Mouse (Mus musculus): ENCODE data around the gene Tcf25. TPM values are rescaled to one million over a fixed set of nuclear protein-coding genes. Genes with fewer than 3 reads are reported as not detected.
"Not testable (repeated sequence)": the region's sequence is repeated elsewhere in the genome, so short reads cannot be mapped to it uniquely, and the experiment has no call there.

Gene Tcf25
- polyA plus RNA-seq, 1 experiment from 2014 or later = 181 TPM

DNA sequence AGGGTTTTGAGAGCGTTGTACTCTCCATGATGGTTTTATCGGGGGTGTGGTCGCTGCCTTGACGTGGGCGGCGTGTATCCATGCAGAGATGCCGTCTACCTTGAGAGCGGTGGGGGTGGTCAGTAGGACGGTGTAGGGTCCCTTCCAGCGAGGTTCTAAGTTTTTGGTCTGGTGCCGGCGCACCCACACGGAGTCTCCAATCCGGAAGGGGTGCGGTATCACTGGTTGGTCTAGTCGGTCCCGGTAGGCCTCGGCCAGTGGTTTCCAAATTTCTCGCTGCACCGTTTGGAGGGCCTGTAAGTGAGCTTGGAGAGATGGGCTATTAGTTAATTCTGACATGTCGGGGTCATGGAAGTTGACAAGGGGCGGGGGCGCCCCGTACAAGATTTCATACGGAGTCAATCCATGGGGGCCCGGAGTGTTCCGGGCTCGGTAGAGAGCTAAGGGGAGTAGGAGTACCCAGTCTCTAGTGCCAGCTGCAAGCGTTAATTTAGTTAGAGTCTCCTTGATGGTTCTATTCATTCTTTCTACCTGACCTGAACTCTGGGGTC, 54.9 kb downstream of the Tcf25 start:
- Histone ChIP-seq H3K9me3 (replicated peaks; ENCODE audit: control insufficient read depth, low read length) (peaks cover 36% of the 10 kb centered on the region), H3K36me3 (ENCODE audit: control insufficient read depth, insufficient read depth, low read length) (0 out of 2 replicates have a peak, but pooled peaks cover 3% of the 10 kb centered on the region), H3K27ac (ENCODE audit: low read depth, low read length) (no peak overlapping the region), H3K4me3 (ENCODE audit: low read depth, low read length) (no peak overlapping the region), H3K4me2 (ENCODE audit: low read length) (no peak overlapping the region), H3K27me3 (replicated peaks; ENCODE audit: control insufficient read depth, insufficient read depth, low read length) (no peaks in the 10 kb centered on the region), H3K9ac (ENCODE audit: low read length) (no peak overlapping the region), H3K4me1 (ENCODE audit: control insufficient read depth, insufficient read depth, low read length) (no peaks in the 10 kb centered on the region)
- DNase-seq (ENCODE audit: low spot score) (no peak), ATAC-seq (no peak)
- 97% methylated on average over 29 of the region's 29 CpGs for WGBS

DNA sequence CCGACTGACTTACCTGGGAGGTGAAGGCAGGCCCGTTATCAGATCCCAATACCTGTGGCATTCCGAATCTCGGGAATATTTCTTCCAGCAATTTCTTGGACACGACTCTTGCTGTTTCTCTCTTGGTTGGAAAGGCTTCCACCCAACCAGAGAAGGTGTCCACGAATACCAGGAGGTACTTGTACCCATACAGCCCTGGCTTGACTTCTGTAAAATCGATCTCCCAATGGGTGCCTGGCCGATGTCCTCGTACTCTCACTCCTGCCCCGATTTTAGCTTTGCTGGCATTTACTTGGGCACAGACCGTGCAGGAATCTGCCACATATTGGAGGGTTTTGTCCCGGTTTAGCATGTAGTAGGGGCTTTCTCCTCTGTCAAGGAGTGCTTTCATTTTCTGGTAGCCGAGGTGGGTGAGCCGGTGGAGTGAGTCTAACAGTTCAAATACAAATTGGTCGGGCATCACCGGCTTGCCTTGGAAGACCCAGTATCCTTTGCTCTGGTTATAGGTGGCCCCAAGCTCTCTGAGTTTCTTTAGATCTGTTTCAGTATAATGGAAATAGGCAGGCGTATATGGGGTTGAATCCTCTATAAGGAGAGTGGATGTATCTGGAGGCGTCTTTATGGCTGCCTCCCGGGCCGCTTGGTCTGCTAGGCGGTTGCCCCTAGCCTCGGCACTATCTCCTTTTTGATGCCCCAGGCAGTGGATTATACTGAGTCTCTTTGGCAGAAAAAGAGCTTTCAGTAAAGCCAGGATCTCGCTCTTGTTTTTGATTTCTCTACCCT, 55.6 kb downstream of the Tcf25 start:
- Histone ChIP-seq H3K27me3 (replicated peaks; ENCODE audit: control insufficient read depth, insufficient read depth, low read length) (no peaks in the 10 kb centered on the region), H3K4me3 (ENCODE audit: low read depth, low read length) (no peak overlapping the region), H3K9me3 (replicated peaks; ENCODE audit: control insufficient read depth, low read length) (peaks cover 36% of the 10 kb centered on the region), H3K9ac (ENCODE audit: low read length) (no peak overlapping the region), H3K36me3 (ENCODE audit: control insufficient read depth, insufficient read depth, low read length) (no peaks in the 10 kb centered on the region), H3K4me2 (ENCODE audit: low read length) (no peak overlapping the region), H3K27ac (ENCODE audit: low read depth, low read length) (no peak overlapping the region), H3K4me1 (ENCODE audit: control insufficient read depth, insufficient read depth, low read length) (no peaks in the 10 kb centered on the region)
- DNase-seq (ENCODE audit: low spot score) (no peak), ATAC-seq (no peak)
- 95% methylated on average over 23 of the region's 23 CpGs for WGBS

DNA sequence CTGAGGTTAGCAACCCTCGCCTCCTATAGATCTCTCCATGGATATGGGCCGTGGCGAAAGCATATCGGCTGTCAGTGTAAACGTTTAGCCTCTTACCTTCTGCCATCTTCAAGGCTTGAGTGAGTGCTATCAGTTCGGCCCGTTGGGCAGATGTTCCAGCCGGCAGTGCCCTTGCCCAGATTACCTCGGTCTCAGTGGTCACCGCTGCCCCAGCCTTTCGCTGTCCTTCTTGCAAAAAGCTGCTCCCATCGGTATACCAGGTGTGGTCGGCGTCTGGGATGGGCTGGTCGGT, 56.1 kb downstream of the Tcf25 start:
- H3K4me1 ChIP-seq (ENCODE audit: control insufficient read depth, insufficient read depth, low read length); H3K27me3 ChIP-seq (replicated peaks; ENCODE audit: control insufficient read depth, insufficient read depth, low read length); H3K9ac ChIP-seq (ENCODE audit: low read length); DNase-seq (ENCODE audit: low spot score); H3K4me2 ChIP-seq (ENCODE audit: low read length); H3K27ac ChIP-seq (ENCODE audit: low read depth, low read length); H3K36me3 ChIP-seq (ENCODE audit: control insufficient read depth, insufficient read depth, low read length); ATAC-seq; H3K4me3 ChIP-seq (ENCODE audit: low read depth, low read length): not testable (repeated sequence)
- peaks cover 39% of the 10 kb centered on the region for H3K9me3 ChIP-seq (replicated peaks; ENCODE audit: control insufficient read depth, low read length)
- WGBS = 97% methylated on average over 15 of the region's 15 CpGs

DNA sequence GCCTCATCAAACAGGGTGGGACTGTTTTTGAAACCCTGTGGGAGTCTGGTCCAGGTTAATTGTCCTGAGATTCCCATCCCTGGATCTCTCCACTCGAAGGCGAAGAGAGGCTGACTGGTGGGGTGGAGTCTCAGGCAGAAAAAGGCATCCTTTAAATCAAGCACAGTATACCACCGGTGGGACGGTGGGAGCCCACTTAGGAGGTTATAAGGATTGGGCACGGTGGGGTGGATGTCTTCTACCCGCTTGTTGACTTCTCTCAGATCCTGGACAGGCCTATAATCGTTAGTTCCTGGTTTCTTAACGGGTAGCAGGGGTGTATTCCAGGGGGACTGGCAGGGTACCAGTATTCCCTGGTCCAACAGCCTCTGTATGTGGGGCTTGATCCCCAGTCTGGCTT, 57.4 kb downstream of the Tcf25 start:
- ATAC-seq; H3K9ac ChIP-seq (ENCODE audit: low read length); H3K27ac ChIP-seq (ENCODE audit: low read depth, low read length); H3K4me3 ChIP-seq (ENCODE audit: low read depth, low read length); DNase-seq (ENCODE audit: low spot score); H3K36me3 ChIP-seq (ENCODE audit: control insufficient read depth, insufficient read depth, low read length); H3K4me2 ChIP-seq (ENCODE audit: low read length); H3K27me3 ChIP-seq (replicated peaks; ENCODE audit: control insufficient read depth, insufficient read depth, low read length); H3K4me1 ChIP-seq (ENCODE audit: control insufficient read depth, insufficient read depth, low read length): not testable (repeated sequence)
- WGBS = 89% methylated on average over 8 of the region's 8 CpGs
- H3K9me3 ChIP-seq (replicated peaks; ENCODE audit: control insufficient read depth, low read length) = peaks cover 39% of the 10 kb centered on the region

DNA sequence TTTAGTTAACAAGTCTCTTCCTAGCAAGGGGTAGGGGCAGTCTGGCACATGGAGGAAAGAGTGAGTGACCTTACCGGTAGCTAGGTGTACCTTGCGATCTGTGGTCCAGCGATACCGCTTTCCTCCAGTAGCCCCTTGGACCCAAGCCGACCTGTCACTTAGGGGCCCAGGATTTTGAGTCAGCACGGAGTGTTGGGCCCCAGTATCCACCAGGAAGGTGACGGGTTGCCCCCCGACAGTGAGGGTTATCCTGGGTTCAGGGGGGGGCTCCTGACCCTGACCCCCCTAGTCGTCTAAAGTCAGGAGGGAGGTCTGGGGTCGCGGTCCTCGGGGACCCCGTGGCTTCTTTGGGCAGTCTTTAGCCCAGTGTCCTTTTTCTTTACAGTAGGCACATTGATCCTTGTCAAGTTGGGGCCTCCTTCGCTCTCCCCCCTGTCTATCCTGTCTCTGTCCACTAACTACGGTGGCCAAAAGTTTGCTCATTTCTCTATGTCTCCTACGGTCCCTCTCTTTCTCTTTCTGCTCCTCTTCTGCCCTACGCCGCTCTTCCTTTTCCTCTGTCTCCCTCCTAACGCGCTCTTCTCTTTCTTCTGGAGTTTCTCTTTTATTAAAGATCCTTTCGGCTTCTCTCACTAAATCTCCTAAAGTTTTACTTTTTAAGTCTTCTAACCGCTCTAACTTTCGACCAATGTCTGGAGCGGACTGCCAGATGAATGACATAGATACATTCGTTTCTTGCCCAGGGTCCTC, 58.2 kb downstream of the Tcf25 start:
- Histone ChIP-seq H3K36me3 (ENCODE audit: control insufficient read depth, insufficient read depth, low read length) (no peaks in the 10 kb centered on the region), H3K4me2 (ENCODE audit: low read length) (no peak overlapping the region), H3K27ac (ENCODE audit: low read depth, low read length) (no peak overlapping the region), H3K9ac (ENCODE audit: low read length) (no peak overlapping the region), H3K9me3 (replicated peaks; ENCODE audit: control insufficient read depth, low read length) (peaks cover 33% of the 10 kb centered on the region), H3K4me1 (ENCODE audit: control insufficient read depth, insufficient read depth, low read length) (no peaks in the 10 kb centered on the region), H3K27me3 (replicated peaks; ENCODE audit: control insufficient read depth, insufficient read depth, low read length) (no peaks in the 10 kb centered on the region), H3K4me3 (ENCODE audit: low read depth, low read length) (no peak overlapping the region)
- DNase-seq (ENCODE audit: low spot score) (no peak), ATAC-seq (no peak)
- 96% methylated on average over 25 of the region's 25 CpGs for WGBS

DNA sequence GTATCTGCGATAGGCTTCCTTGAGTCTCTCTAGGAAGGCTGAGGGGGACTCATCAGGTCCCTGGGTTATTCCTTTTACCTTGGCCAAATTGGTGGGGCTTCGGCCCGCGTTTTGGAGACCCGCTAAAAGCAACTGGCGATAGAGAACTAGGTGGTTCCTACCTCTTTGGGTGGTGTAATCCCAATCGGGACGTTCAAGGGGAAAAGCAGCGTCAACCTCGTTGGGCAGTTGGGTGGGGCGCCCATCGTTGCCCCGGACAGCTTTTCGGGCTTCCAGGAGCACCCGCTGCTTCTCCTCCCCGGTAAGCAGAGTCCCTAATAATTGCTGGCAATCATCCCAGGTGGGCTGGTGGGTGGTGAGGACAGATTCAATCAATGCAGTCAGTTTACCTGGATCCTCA, 58.8 kb downstream of the Tcf25 start:
- Histone ChIP-seq H3K4me2 (ENCODE audit: low read length) (no peak overlapping the region), H3K9me3 (replicated peaks; ENCODE audit: control insufficient read depth, low read length) (peaks cover 28% of the 10 kb centered on the region), H3K4me3 (ENCODE audit: low read depth, low read length) (no peak overlapping the region), H3K4me1 (ENCODE audit: control insufficient read depth, insufficient read depth, low read length) (no peaks in the 10 kb centered on the region), H3K9ac (ENCODE audit: low read length) (no peak overlapping the region), H3K27ac (ENCODE audit: low read depth, low read length) (no peak overlapping the region), H3K27me3 (replicated peaks; ENCODE audit: control insufficient read depth, insufficient read depth, low read length) (no peaks in the 10 kb centered on the region), H3K36me3 (ENCODE audit: control insufficient read depth, insufficient read depth, low read length) (no peaks in the 10 kb centered on the region)
- ATAC-seq = no peak
- DNase-seq (ENCODE audit: low spot score) = no peak
- WGBS = 94% methylated on average over 16 of the region's 16 CpGs

DNA sequence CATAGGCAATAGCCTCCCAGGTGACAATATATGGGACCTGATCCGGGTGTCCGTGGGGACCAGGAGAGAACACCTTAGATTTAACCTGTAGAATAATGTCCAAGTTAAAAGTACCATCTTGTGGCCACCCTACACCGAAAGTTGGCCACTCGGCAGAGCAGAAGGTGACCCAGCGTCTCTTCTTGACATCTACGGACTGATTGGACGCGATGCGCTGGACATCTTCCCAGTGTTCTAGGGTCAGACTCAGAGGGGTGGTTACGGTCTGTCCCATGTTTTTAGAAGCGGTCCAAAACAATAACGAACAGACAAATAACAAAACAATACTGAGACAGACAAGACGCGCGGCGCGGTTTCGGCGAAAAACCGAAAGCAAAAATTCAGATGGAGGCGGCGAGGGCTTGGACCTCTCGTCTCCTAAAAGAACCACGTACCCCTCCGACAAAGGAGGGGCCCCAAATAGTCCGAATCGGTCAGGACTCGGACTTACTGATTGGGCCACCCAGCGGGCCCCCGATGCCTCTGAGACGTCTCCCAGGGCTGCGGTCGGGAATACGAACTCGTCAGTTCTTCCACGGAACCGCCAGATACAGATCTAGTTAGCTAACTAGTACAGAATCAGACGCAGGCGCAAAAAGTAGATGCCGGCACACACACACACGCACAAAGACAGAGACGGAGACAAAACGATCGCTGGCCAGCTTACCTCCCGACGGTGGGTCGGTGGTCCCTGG, 59.9 kb downstream of the Tcf25 start:
- H3K9me3 ChIP-seq (replicated peaks; ENCODE audit: control insufficient read depth, low read length) = peaks cover 19% of the 10 kb centered on the region
- H3K4me1 ChIP-seq (ENCODE audit: control insufficient read depth, insufficient read depth, low read length); H3K27ac ChIP-seq (ENCODE audit: low read depth, low read length); H3K27me3 ChIP-seq (replicated peaks; ENCODE audit: control insufficient read depth, insufficient read depth, low read length); DNase-seq (ENCODE audit: low spot score); H3K4me3 ChIP-seq (ENCODE audit: low read depth, low read length); H3K4me2 ChIP-seq (ENCODE audit: low read length); ATAC-seq; H3K9ac ChIP-seq (ENCODE audit: low read length); H3K36me3 ChIP-seq (ENCODE audit: control insufficient read depth, insufficient read depth, low read length): not testable (repeated sequence)
- WGBS = 98% methylated on average over 44 of the region's 47 CpGs

DNA sequence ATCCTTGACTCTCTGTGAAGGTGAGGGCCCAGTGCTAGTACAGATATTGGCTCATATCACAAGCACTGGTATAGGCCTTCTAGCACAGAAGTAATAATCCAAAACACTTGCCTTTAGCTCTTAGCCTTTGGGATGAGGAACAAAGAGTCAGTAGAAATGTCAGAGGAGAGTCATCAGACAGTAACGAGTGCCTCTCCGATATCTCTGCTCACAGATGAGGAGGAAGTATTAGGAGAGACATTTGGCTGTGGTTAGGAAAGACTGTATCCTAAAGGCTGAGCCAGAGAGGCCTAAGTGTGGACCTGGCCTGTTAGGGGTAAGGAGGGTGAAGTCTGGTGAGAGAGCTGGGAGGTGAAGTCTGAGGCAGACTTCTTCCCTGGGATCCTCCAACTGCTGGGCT, 68.2 kb downstream of the Tcf25 start:
- Histone ChIP-seq H3K9ac (ENCODE audit: low read length) (no peak overlapping the region), H3K4me2 (ENCODE audit: low read length) (no peak overlapping the region), H3K9me3 (replicated peaks; ENCODE audit: control insufficient read depth, low read length) (no peaks in the 10 kb centered on the region), H3K4me1 (ENCODE audit: control insufficient read depth, insufficient read depth, low read length) (peaks cover 5% of the 10 kb centered on the region), H3K36me3 (ENCODE audit: control insufficient read depth, insufficient read depth, low read length) (0 out of 2 replicates have a peak, but pooled peaks cover 3% of the 10 kb centered on the region), H3K27ac (ENCODE audit: low read depth, low read length) (no peak overlapping the region), H3K27me3 (replicated peaks; ENCODE audit: control insufficient read depth, insufficient read depth, low read length) (no peaks in the 10 kb centered on the region), H3K4me3 (ENCODE audit: low read depth, low read length) (no peak overlapping the region)
- ATAC-seq = no peak
- no peak for DNase-seq (ENCODE audit: low spot score)
- WGBS = 97% methylated on average over 2 of the region's 2 CpGs
